Mouse (Mus musculus): ENCODE results near the gene Gm3285. TPM values are rescaled to one million over a fixed set of nuclear protein-coding genes. Genes with fewer than 3 reads are reported as not detected.

The Gm3285 gene
- polyA plus RNA-seq, 1 experiment, result not detected

DNA sequence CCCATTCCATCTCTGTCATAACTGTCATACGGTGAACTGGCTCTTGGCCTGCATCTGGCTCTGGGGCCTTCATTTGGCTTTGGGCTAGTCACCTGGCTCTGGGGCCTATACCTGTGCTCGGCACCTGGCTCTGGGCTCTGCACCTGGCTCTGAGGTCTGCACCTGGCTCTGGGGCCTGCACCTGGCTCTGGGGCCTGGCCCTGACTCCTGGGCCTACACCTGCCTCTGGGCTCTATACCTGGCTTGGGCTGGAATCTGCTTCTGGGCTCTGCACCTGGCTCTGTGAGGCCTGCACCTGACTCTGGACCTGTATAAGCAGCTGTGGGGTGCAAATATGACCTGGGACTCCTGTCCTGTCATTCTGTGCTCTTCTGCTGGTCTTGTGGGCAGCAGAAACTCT, 14.2 kb upstream of the Gm3285 start:
- DNase-seq, result no peak
- no peak overlapping the region for H3K4me3 ChIP-seq (replicated peaks; ENCODE audit: extremely low read depth, low read depth, low read length)
- H3K4me1 ChIP-seq (ENCODE audit: control insufficient read depth, insufficient read depth, low read length), result no peaks in the 10 kb centered on the region
- no peak for TF ChIP-seq POLR2A (IDR thresholded peaks at IDR 0.05; ENCODE audit: borderline replicate concordance, extremely low read depth, low read depth, low read length)
- TF ChIP-seq CTCF (IDR thresholded peaks at IDR 0.05; ENCODE audit: insufficient read depth, low read length), result no peak
- 84% methylated on average over 2 of the region's 2 CpGs for WGBS

DNA sequence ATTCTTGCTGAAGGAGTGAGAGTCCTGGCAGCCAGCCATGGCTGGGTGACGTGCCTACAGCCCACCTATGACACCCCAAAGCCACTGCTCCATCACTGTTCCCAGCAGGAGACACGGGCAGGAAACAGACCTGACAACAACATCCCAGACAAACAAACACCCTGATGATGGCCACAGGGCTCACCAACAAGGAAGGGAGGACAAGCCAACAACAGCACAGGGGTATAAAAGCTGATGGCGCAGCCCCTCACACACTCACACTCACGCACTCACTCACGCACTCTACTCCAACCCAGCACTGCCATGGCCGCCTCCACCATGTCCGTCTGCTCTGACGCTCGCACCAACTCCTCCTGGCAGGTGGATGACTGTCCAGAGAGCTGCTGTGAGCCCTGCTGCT, 9.2 kb upstream of the Gm3285 start, which contains the start of gene Gm10318:
Gene Gm10318, plus strand, starts transcription at position 301 of the 400 bp plus-strand sequence.
- DNase-seq, result no peak
- TF ChIP-seq POLR2A (IDR thresholded peaks at IDR 0.05; ENCODE audit: borderline replicate concordance, extremely low read depth, low read depth, low read length), result no peak
- no peak for TF ChIP-seq CTCF (IDR thresholded peaks at IDR 0.05; ENCODE audit: insufficient read depth, low read length)
- no peak within 1 kb of the TSS for H3K4me3 ChIP-seq (replicated peaks; ENCODE audit: extremely low read depth, low read depth, low read length)
- H3K4me1 ChIP-seq (ENCODE audit: control insufficient read depth, insufficient read depth, low read length), result no peaks in the 10 kb centered on the region
- 49% methylated on average over 9 of the region's 9 CpGs for WGBS

DNA sequence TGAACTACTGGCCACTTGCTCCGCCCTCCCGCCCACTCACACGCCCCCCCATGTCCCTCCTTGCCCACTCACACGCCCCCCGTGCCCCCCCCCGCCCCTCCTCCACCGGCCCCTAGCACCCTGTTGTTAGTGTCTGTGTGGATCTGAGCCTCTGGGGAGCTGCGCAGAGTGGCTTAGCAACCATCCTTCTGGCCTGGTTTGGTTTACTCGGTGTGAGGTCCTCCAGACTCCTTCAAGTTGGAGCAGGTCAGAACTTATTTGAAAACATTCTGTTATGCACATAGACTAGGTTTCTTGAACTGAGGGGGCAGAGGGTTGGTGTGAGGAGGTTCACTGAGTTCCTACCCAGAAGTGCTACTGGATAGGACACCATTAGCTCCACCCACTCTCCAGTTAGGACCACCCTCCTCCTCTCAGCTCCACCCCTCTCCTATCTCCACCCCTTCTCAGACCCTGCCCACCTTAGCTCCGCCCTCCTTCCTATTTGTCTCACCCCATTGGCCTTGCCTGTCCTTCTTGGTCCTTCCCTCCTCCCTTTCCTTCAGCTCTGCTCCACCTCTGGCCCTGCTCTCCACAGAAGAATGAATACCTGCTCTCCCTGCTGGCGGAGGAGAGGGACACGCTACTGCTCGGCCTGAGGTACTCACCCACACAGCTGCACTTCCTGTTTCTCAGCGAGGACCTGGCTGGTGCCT, 2.4 kb downstream of the Gm3285 start:
- 31% methylated on average over 13 of the region's 14 CpGs for WGBS
- TF ChIP-seq POLR2A (IDR thresholded peaks at IDR 0.05; ENCODE audit: borderline replicate concordance, extremely low read depth, low read depth, low read length), result no peak
- Histone ChIP-seq H3K4me3 (replicated peaks; ENCODE audit: extremely low read depth, low read depth, low read length) (no peak overlapping the region), H3K4me1 (ENCODE audit: control insufficient read depth, insufficient read depth, low read length) (no peaks in the 10 kb centered on the region)
- peak; percentile 32 for DNase-seq

DNA sequence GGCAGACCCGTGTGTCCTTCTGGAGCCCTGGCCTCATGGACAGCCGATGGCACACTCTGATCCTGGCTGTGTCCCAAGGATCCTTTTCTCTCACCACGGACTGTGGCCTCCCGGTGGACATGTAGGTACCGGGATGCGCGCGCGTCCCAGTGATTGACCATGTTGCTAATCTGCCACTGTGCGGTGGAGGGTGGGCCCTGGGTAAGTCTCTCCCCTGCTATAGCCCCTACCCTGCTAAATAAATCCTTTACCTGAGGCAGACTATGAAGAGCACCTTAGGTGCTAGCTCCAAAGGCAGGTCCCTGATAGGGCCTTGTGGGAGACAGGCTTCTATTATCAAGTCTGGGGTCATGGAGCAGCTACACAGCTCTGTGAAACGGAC, 3.0 kb downstream of the Gm3285 start:
- no peak for TF ChIP-seq POLR2A (IDR thresholded peaks at IDR 0.05; ENCODE audit: borderline replicate concordance, extremely low read depth, low read depth, low read length)
- TF ChIP-seq CTCF (IDR thresholded peaks at IDR 0.05; ENCODE audit: insufficient read depth, low read length), result no peak
- Histone ChIP-seq H3K4me1 (ENCODE audit: control insufficient read depth, insufficient read depth, low read length) (no peaks in the 10 kb centered on the region), H3K4me3 (replicated peaks; ENCODE audit: extremely low read depth, low read depth, low read length) (no peak overlapping the region)
- DNase-seq, result no peak
- WGBS, result 26% methylated on average over 11 of the region's 11 CpGs

DNA sequence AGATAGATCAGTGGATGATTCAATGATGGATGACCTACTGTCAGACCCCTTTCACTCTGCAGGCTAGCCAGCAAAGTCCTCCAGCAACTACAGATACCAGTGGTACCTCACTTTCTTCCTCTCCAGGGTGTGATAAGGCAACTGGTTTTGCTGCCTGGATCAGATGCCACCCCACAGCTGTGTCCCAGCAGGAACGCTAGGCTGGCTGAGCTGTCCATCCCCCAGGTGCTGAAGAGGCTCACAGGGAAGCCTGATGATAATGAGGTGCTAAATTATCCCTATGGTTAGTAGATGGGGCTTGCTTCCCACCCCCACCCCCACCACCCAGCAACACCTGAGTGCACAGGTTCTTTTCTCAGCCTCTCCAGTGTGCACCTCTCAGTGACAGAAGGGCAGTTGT, 5.8 kb downstream of the Gm3285 start:
- H3K4me1 ChIP-seq (ENCODE audit: control insufficient read depth, insufficient read depth, low read length), result no peaks in the 10 kb centered on the region
- TF ChIP-seq CTCF (IDR thresholded peaks at IDR 0.05; ENCODE audit: insufficient read depth, low read length) (no peak), POLR2A (IDR thresholded peaks at IDR 0.05; ENCODE audit: borderline replicate concordance, extremely low read depth, low read depth, low read length) (no peak)
- no peak for DNase-seq
- no peak overlapping the region for H3K4me3 ChIP-seq (replicated peaks; ENCODE audit: extremely low read depth, low read depth, low read length)
- WGBS, result 26% methylated on average over 1 of the region's 1 CpGs

DNA sequence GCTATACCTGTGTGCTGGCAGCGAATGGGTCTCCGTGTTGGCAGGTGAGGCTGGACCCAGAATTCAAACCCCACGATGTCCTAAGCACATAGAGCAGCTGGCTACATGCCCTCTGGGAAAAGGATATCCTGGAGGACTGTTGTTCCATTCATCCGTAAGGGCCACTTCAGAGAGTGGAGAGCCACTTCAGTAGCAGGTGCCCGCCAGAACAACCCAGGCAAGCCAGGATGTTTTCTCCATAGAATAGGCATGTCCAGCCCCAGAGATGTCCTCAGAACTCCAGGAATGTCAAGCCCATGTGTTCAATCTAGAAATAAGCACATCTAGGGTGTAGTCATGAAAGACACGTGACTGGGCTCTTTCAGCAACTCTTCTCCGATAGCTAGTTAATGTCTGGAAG, 7.9 kb downstream of the Gm3285 start:
- Histone ChIP-seq H3K4me3 (replicated peaks; ENCODE audit: extremely low read depth, low read depth, low read length) (no peak overlapping the region), H3K4me1 (ENCODE audit: control insufficient read depth, insufficient read depth, low read length) (no peaks in the 10 kb centered on the region)
- no peak for TF ChIP-seq CTCF (IDR thresholded peaks at IDR 0.05; ENCODE audit: insufficient read depth, low read length)
- 56% methylated on average over 7 of the region's 7 CpGs for WGBS
- DNase-seq, result peak; percentile 15

DNA sequence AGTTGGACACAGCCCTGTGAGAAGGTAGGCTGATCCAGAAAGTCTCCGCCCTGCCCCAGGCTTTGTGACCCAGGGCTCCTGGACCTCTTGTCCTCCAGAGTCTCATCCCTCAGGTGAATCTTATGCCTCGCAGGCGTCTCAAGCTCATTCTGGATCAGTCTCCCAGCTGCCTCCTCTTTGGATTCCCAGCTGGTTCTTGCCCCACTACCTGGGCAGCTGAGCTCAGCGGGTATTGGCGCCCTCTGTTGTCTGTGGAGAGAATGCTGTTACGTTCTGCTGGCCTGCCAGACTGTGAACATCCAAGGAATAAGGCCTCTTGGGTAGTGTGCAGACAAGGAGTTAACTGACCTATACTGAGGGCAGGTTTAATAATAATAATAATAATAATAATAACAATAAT, 17.2 kb downstream of the Gm3285 start:
- DNase-seq, result peak; percentile 28
- 63% methylated on average over 6 of the region's 6 CpGs for WGBS
- peak; percentile 47 for TF ChIP-seq CTCF (IDR thresholded peaks at IDR 0.05; ENCODE audit: insufficient read depth, low read length)
- TF ChIP-seq POLR2A (IDR thresholded peaks at IDR 0.05; ENCODE audit: borderline replicate concordance, extremely low read depth, low read depth, low read length), result no peak
- Histone ChIP-seq H3K4me1 (ENCODE audit: control insufficient read depth, insufficient read depth, low read length) (no peaks in the 10 kb centered on the region), H3K4me3 (replicated peaks; ENCODE audit: extremely low read depth, low read depth, low read length) (no peak overlapping the region)

DNA sequence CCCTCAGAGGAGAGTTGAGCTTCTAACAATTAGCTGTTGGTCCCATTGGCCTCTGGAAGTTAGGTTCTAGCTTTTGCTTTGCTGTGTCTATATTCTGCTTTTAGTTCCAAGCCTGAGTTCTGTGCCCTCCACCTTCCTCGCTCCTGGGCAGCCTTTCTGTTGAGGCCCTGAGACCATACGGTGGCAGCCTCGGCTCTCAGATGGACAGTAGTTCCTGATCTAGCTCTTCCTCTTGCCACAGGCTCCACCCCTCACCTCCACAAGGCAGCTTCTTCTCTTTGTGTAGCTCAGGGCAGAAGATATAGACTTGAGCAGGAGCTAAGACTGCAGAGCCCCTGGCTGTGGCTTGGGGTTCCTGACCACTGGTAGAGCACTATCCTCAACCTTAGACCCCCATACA, 18.5 kb downstream of the Gm3285 start:
- WGBS, result 52% methylated on average over 3 of the region's 3 CpGs
- TF ChIP-seq POLR2A (IDR thresholded peaks at IDR 0.05; ENCODE audit: borderline replicate concordance, extremely low read depth, low read depth, low read length), result no peak
- 0 out of 2 replicates have a peak, but pooled peaks have one; percentile 1 for TF ChIP-seq CTCF (IDR thresholded peaks at IDR 0.05; ENCODE audit: insufficient read depth, low read length)
- no peak for DNase-seq
- Histone ChIP-seq H3K4me3 (replicated peaks; ENCODE audit: extremely low read depth, low read depth, low read length) (no peak overlapping the region), H3K4me1 (ENCODE audit: control insufficient read depth, insufficient read depth, low read length) (no peaks in the 10 kb centered on the region)

DNA sequence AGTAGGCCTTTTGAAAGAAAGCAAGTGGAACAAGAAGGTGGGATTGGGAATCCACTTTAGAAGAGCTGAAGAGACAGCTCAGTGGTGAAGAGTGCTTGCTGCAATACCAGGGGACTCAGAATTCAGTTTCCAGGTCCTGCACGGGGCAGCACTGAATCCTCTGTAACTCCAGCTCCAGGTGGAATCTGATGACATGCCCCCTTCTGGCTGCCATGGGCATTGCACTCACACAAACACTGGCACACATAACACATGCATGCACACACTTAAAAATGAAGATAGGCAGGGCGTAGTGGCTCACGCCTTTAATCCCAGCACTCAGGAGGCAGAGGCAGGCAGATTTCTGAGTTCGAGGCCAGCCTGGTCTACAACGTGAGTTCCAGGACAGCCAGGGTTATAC, 20.8 kb downstream of the Gm3285 start:
- no peaks in the 10 kb centered on the region for H3K4me1 ChIP-seq (ENCODE audit: control insufficient read depth, insufficient read depth, low read length)
- no peak overlapping the region for H3K4me3 ChIP-seq (replicated peaks; ENCODE audit: extremely low read depth, low read depth, low read length)
- no peak for DNase-seq
- no peak for TF ChIP-seq POLR2A (IDR thresholded peaks at IDR 0.05; ENCODE audit: borderline replicate concordance, extremely low read depth, low read depth, low read length)
- TF ChIP-seq CTCF (IDR thresholded peaks at IDR 0.05; ENCODE audit: insufficient read depth, low read length), result 0 out of 2 replicates have a peak, but pooled peaks have one; percentile 9
- 83% methylated on average over 5 of the region's 5 CpGs for WGBS

DNA sequence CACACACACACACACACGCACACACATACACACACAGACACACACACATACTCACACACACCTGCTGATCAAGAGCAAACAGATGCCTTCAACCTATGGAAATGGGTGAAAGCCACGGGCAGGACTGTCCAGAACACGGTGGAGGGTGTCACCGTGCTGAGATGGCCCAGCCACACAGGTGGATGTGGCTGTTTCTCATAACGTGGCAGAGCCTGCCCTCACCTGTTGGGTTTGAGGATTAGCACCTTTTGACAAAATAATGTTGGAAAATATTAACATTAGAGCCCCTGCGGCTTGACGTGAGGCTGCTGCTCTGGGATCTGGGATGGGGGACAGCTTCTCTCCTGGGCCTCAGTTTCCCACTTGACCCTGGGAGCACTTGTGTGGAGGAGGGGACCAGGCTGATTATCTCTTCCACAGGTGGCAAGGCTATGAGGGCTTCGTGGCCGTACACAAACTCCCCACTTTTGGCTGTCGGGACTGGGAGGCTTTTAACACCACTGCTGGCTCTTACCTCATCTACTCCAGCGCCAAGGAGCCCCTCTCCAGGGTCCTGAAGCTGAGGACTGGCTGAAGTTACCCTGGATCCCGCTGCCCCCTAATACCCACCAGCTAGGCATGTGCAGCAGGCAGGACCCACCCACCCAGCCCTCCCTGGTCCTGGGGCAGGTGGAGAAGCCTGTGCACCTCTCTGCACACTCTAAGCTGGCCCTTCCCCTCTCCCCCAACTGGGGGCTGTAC, 24.4 kb downstream of the Gm3285 start:
- WGBS, result 39% methylated on average over 12 of the region's 12 CpGs
- H3K4me1 ChIP-seq (ENCODE audit: control insufficient read depth, insufficient read depth, low read length), result no peaks in the 10 kb centered on the region
- TF ChIP-seq CTCF (IDR thresholded peaks at IDR 0.05; ENCODE audit: insufficient read depth, low read length) (peak; percentile 39; the same call in 1 of the 2 replicates), POLR2A (IDR thresholded peaks at IDR 0.05; ENCODE audit: borderline replicate concordance, extremely low read depth, low read depth, low read length) (no peak)
- DNase-seq, result no peak
- H3K4me3 ChIP-seq (replicated peaks; ENCODE audit: extremely low read depth, low read depth, low read length), result no peak overlapping the region

Data from lung, adult 2 months (tissue).